Mouse (Mus musculus): ENCODE results near the gene Syt17. TPM values are rescaled to one million over a fixed set of nuclear protein-coding genes. Genes with fewer than 3 reads are reported as not detected.

The Syt17 gene
- total and polyA plus RNA-seq, 3 experiments = 3.9 to 11.4 (median 6.0) TPM

DNA sequence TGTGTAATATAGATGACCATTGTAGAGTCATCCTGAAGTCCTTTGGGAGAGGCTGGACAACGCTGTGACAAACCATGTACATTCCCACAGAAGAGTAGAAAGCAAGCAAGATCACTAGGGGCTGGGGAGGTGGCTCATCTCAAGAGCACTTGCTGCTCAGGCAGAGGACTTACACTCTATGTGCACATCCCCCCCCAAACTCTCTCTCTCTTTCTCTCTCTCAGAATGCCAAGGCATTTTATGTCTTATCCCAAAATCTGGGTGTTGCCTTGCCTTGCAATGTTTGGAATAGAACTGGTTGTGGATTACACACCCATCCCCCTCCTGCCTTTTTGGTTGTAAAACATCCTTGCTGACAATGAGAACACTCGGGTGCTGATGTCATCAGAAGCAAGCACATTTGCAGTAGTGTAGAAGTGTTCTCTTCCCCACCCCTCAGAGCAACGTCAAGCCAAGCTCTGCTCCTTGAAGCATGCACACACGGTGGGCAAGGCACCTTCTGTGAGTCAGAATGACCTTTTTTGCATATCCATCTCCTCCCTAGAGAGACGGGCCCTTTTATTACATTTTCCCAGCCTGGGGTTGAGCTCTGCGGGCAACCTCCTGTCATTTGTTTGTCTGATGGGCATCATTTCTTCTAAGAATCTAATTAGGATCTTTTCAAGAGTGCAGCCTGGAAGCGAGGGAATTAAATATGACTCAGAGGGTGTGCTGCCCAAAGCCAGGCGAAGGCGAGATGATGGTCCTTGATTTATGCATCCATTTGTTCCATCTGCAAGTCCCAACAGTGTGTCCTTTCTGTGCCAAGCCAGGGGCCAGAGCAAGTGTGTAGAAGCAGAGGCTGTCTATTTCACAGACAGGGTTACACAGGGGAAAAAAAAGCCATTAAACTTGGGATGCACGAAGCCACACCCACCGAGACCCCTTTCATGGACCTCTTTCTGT lies 15.1 kb upstream of the Syt17 start:
- DNase-seq = no peak

DNA sequence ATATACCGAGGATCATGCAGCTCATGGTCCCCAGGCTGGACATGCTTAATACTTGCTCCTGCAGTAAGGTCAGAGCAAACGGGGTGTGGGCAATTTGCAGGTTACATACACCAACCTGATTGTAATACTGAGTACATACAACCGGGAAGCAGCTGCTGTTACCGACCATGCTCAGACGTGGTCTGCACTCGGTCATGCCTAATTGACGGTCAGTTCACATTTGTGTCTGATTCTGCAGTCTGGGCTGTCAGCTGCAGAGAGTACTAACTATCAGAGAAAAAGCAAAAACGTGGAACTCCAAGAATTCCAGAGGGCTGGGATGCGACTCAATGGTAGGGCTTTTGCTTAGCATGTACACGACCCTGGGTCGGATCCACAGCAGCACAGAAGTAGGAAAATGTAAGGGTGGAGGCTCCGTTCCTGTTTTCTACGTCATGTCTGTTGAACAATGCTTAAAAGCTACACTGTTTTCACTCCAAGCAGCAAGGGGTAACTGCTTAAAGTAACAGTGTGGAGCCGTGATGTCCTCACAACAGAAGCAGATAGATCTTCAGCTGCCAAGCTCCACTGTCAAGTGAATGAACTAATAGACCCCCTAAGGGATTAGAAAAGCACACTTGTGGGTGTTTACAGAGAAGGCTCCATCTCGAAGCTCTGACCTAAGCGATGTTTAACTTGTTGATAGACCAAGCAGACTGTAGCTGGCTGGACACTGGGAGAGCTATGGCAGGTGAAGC lies 13.5 kb upstream of the Syt17 start:
- no peak for DNase-seq

- DNase-seq = no peak
Measured at GRCm38 (mm10) chr7:118453722-118454121, 5.7 kb upstream of the Syt17 start.

DNA sequence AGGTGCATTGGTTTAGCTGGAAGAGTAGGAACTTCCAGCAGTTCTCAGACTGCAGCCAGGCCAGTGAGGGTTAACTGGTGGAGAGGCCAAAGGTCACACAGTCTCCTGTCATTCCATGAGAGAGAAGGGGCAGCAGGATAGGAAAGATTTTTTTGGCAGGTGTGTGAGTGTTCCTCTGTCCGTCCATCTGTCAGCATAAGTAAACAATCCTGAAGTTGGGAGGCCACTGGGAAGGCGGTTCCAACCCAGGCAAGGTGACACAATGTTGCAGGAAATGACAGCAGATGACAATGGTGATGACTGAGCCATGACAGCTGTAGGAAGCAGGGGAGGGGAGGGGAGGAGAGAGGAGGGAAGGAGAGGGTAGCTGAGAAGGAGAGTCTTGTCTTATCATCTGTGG lies 4.9 kb upstream of the Syt17 start:
- DNase-seq = no peak

DNA sequence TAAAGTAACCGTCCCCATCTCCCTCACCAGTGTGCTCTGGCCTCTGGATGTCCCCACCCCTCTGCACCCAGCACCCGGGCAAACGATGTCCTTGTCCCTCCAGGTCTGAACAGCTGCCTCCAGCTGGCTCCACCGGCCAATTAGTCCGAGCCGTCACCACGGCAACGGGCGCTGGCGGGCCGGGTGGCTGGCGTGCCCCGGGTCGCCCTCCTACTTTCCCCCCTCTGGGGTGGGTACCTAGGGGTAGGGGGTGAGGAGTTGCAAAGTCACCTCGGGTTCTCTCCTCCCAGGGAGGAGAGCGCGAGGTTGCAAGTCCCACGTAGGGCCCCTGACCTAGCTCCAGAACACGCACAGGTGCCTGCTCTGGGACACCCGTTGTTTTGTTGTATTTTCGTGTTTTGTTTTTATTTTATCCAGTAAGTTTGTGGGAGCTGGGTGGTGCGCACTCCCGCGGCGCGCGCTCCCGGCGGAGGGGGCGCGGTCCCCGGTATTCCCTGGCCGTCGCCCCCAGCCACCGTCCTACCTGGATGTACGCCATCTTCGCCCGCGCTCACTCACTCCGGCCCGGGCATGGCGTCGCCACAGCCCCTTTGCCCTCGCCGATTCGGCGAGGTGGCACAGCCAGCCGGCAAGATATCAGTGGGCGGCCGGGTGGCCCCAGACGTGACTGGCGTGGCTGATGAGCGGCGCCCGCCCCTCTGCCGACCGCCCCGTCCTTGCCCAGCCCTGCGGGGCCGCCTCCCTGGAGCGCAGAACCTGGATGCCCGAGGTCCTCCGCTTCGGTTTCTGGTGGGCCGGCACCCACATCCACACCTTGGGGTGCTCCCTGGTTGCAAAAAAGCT lies 510 bp downstream of the Syt17 start:
- DNase-seq = peak; percentile 53

DNA sequence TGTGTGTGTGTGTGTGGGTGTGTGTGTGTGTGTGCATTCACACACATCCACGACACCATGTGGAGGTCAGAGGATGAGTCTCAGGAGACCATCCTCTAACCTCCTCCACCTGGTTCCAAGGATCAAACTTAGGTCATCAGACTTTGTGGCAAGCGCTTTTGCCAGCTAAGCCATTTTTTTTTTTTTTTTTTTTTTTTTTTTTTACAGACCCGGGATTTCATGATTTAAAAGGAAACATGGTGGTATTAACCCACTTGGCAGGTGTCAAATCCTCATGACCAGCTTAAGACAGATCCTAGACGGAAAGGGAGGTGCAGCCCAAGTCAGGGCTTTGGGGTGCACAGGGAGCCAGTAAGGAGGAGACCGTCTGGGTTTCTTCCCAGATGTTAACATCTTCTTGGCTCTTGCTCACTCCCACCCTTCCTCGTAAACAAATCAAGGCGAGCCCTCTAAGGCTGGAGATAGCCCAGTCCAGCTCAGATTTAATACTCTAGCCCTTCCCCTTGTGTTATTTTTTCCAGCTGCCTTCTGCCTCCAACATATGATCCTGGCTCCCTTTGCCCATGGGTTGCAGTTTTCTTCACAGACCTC lies 4.0 kb downstream of the Syt17 start:
- DNase-seq = no peak

- DNase-seq = no peak
Measured at GRCm38 (mm10) chr7:118443371-118443770, 4.7 kb downstream of the Syt17 start.

DNA sequence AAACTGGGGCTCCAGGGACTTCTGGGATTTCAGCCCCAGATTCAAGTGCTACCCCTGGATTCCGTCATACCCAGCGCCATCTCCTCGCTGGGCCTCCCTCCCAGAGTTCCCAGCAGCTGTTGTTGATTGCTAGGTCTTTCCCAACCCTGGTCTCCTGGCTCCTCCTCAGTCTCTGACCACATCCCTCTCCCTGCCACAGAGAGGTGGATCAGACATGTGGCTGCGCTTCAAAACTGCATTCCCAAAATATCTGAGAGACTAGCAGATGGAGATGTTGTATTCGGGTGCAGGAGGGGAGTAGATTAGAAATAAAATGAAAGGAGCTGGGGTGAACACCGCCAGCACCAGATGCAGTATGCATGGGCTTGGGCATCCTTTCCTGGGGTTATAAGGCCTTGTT lies 6.5 kb downstream of the Syt17 start:
- no peak for DNase-seq

GRCm38 (mm10) chr7:118437101-118437802 lies 10.8 kb downstream of the Syt17 start:
- no peak for DNase-seq

DNA sequence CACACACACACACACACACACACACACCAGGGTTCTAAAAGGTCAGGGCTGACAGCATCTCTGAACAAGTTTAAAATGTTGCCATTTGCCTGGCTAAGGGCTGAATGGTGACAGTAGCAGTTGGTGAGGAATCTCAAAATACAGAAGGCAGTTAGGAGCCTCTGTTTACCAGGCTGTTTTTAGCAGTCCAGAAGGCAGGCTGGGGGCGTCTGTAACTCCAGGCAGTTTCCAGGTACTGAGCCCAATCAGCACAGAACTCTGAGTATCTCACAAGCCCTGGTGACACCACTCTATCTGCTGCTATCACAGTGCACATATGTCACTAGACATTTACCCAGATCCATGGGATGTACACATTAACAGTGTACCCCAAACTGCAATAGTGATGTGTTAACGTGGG lies 19.1 kb downstream of the Syt17 start:
- peak; percentile 25 for DNase-seq

DNA sequence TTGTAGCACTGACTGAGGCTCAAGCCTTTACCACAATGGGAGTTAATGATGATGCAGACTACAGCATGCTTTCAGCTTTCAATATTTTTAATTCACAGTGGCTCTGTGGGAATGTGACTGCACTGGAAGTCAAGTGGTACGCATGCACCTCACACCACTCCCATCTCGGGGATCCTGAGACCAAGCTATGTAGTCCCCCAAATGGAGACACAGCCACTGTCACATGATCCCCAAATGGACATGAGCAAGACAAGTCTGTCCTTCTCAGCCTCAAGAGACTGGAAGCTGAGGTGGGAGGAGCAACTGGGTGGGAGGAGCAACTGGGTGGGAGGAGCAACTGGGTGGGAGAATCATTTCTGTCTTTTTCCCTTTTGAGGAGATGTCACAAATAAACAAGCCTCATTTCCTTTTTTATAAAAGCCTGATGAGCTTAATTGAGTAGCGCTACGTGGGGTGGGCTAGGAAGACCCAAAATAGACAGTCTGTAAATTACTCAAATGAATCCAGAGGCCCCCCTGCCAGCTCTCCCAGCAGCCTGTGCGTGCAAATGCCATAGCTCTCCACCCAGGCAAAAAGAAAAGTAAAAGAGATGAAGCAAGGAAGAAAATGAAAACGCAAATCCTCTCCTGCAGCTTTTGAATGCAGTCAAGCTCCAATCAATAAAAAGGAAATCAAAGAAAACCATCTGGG lies 28.4 kb downstream of the Syt17 start:
- no peak for DNase-seq

- no peak for DNase-seq
Measured at GRCm38 (mm10) chr7:118414183-118414582, 33.8 kb downstream of the Syt17 start.

DNA sequence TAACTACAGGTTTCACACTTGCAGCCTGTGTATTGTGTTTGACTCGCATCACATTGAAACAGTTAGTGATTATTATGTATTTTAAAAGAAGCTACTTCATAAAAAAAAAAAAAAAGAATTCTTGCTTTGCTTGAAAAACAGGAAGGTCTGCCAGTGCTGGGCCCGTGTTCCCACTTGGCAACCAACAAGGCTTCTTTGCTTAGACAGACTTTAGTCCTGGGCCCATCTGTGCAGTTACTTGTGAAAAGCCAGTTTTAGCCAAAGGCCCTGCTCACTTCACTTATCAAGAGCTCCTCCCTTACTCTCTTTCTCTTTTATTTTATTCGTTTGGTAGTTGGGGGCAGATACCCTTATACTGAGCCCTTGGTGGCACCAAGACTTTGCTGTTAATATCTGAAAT lies 36.1 kb downstream of the Syt17 start:
- no peak for DNase-seq

GRCm38 (mm10) chr7:118409421-118409820 lies 38.6 kb downstream of the Syt17 start:
- no peak for DNase-seq

- DNase-seq = no peak
Measured at GRCm38 (mm10) chr7:118405251-118405650, 42.8 kb downstream of the Syt17 start.

DNA sequence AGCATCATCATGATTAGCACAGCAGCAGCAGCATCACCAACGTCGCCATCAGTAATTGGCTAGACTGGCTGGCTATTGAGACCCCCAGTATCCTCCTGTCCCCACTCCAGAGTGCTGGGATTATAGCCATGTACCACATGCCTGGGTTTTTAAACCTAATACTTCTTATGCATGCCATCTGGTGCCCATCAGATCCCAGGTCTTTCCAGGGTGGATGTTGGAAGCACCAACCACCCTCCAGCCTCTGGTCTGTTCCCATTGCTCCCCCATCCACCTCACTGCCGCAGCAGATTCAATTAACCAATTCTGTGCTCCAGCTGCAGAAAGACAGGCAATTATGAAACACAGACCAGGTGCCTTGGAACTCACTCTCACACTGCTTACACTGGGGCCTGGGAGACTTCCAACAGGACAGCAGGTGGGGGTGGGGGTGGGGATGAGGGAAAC lies 45.4 kb downstream of the Syt17 start:
- peak; percentile 6 for DNase-seq

- no peak for DNase-seq
Measured at GRCm38 (mm10) chr7:118401949-118402348, 46.1 kb downstream of the Syt17 start.

DNA sequence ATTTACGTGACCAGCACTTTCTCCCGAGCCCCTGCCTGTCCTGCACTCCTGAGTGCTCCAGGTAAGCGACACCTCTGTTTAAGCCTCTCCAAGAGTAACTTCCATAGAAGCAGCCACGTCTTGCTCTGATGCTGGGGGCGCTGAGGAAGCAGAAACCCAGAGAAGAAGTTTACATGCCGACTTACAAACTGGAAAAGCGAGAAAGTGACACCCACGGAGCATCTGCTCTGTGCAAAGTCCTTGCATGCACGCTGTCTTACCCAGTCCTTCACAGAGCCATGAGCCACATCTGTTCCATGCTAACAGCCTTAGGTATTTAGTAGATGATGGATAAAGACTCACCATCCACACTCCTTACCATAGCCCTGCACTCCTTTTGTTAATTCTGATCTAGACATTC lies 48.3 kb downstream of the Syt17 start:
- DNase-seq = no peak

GRCm38 (mm10) chr7:118390705-118391104 lies 57.3 kb downstream of the Syt17 start:
- DNase-seq = no peak

DNA sequence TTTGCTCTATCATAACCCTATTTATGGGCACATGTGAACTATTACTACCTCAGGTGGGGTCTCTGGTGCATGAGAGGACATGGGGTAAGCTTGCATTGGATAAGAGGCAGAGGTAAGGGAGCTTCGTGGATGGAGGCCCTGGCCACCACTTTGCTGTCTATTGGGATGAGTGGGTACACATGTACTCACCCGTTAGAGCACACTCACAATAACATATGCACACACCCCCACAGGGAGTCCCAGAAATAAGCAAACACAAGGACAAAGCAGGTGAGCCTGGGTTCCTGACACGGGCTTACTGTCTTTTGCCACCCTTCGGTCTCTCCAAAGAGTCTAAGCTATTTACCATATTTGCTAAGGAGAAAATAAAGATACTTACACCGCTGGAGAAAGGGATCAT lies 67.0 kb downstream of the Syt17 start:
- no peak for DNase-seq

DNA sequence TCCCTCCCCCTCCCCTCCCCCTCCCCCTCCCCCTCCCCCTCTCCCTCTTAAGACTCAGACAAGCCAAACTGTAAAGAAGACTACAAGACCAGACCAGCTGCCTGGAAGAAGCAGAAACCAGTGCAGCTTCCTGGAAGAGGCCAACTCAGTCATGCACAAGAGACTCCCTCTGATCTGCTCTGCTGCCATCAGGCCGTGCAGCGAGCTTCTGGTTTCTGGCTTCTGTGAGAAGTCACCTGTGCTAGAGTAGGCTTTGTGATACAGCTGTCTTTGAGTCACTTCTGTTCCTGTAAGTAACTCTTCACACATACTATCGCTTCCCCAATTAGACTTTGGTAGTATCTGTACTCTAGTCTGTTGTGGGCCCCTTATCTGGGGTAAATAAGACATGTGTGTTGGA lies 68.0 kb downstream of the Syt17 start:
- DNase-seq = no peak
